In genomic region chr6:55388546-55389169, GRCm38 (mm10) we compare ENCODE assay signal across 22 mouse cellular contexts. TPM values are rescaled to one million over a fixed set of nuclear protein-coding genes. Genes with fewer than 3 reads are reported as not detected.
DNase-seq lines count a peak whose midpoint lies in the region; ATAC-seq and TF ChIP-seq lines count a peak whose summit lies in the region.
"Had no signal": no experiment of that assay in that cellular context is flagged by ENCODE, and none has a peak within 500 bp of the region (broad histone marks: within the 10 kb centered on the region; RNA-seq: fewer than 3 reads in every experiment).

No protein-coding gene starts in this region.

- no peak for ATAC-seq in hindbrain, postnatal 0 days
- peak; percentile 71 for ATAC-seq in forebrain, embryonic 13.5 days
- no peak for ATAC-seq in kidney, embryonic 15.5 days (replicated peaks; ENCODE audit: low FRiP score)
- ATAC-seq: inflammation-experienced regulatory T-cells, adult 6 months had no signal

- peak; percentile 22 for DNase-seq in hindbrain, embryonic 10.5 days (ENCODE audit: low spot score)
- no peak for DNase-seq in hindbrain, postnatal 0 days (ENCODE audit: low spot score)
- peak; percentile 37 for DNase-seq in mesoderm, embryonic 11.5 days (ENCODE audit: low read depth, low spot score)
- DNase-seq in retina, embryonic 14.5 days (ENCODE audit: low spot score): peak; percentile 35
- no peak for DNase-seq in thymus, postnatal 10 days (ENCODE audit: low spot score in 2 of 2)
- no peak for DNase-seq in gastrocnemius, postnatal 25 days
- DNase-seq: B cell, adult 2 months; cerebellum, adult 8-10 months; kidney, postnatal 10 days; lung, postnatal 36 days; right cerebral cortex, adult 18-20 months; thymus, adult 2 months had no signal

- no peak overlapping the region for H3K4me3 ChIP-seq in hindbrain, embryonic 10.5 days
- H3K4me3 ChIP-seq in hindbrain, postnatal 0 days (ENCODE audit: low read length): no peak overlapping the region
- no peak overlapping the region for H3K4me3 ChIP-seq in forebrain, embryonic 13.5 days
- no peak overlapping the region for H3K4me3 ChIP-seq in kidney, embryonic 15.5 days (replicated peaks)
- H3K4me3 ChIP-seq: heart, embryonic 12.5 days; liver, embryonic 15.5 days had no signal

- no peaks in the 10 kb centered on the region for H3K36me3 ChIP-seq in hindbrain, embryonic 10.5 days
- H3K36me3 ChIP-seq in hindbrain, postnatal 0 days (ENCODE audit: insufficient read depth, low read length): no peaks in the 10 kb centered on the region
- no peaks in the 10 kb centered on the region for H3K36me3 ChIP-seq in forebrain, embryonic 13.5 days (ENCODE audit: poor library complexity, severe bottlenecking)
- H3K36me3 ChIP-seq in kidney, embryonic 15.5 days: no peaks in the 10 kb centered on the region
- H3K36me3 ChIP-seq: heart, embryonic 12.5 days; liver, embryonic 15.5 days had no signal

- H3K4me1 ChIP-seq in hindbrain, embryonic 10.5 days (replicated peaks): peaks cover 47% of the 10 kb centered on the region
- H3K4me1 ChIP-seq in hindbrain, postnatal 0 days (ENCODE audit: insufficient read depth, low read length): 0 out of 2 replicates have a peak, but pooled peaks cover 4% of the 10 kb centered on the region
- peaks cover 43% of the 10 kb centered on the region for H3K4me1 ChIP-seq in forebrain, embryonic 13.5 days
- peaks cover 7% of the 10 kb centered on the region; the same call in 1 of the 2 replicates for H3K4me1 ChIP-seq in kidney, embryonic 15.5 days

- peak overlapping the region; percentile 72 for H3K27ac ChIP-seq in hindbrain, embryonic 10.5 days
- no peak overlapping the region for H3K27ac ChIP-seq in hindbrain, postnatal 0 days
- peak overlapping the region; percentile 90 for H3K27ac ChIP-seq in forebrain, embryonic 13.5 days
- H3K27ac ChIP-seq in kidney, embryonic 15.5 days: no peak overlapping the region
- H3K27ac ChIP-seq: liver, embryonic 15.5 days had no signal

- H3K4me2 ChIP-seq in hindbrain, postnatal 0 days (ENCODE audit: low read depth, low read length): no peak overlapping the region
- peak overlapping the region; percentile 15; the same call in 1 of the 2 replicates for H3K4me2 ChIP-seq in forebrain, embryonic 13.5 days
- H3K4me2 ChIP-seq in kidney, embryonic 15.5 days: no peak overlapping the region
- H3K4me2 ChIP-seq: heart, embryonic 12.5 days; liver, embryonic 15.5 days had no signal

- no peaks in the 10 kb centered on the region; the same call in 1 of the 2 replicates for H3K27me3 ChIP-seq in hindbrain, embryonic 10.5 days (ENCODE audit: insufficient read depth, poor library complexity, severe bottlenecking)
- H3K27me3 ChIP-seq in hindbrain, postnatal 0 days (ENCODE audit: insufficient read depth, low read length): no peaks in the 10 kb centered on the region
- no peaks in the 10 kb centered on the region for H3K27me3 ChIP-seq in forebrain, embryonic 13.5 days
- H3K27me3 ChIP-seq in kidney, embryonic 15.5 days: peaks cover 9% of the 10 kb centered on the region

- H3K9ac ChIP-seq in hindbrain, postnatal 0 days (replicated peaks; ENCODE audit: low read length): no peak overlapping the region
- no peak overlapping the region for H3K9ac ChIP-seq in forebrain, embryonic 13.5 days
- H3K9ac ChIP-seq in kidney, embryonic 15.5 days: no peak overlapping the region
- H3K9ac ChIP-seq: heart, embryonic 12.5 days; liver, embryonic 15.5 days had no signal

- WGBS in hindbrain, embryonic 10.5 days: 53% methylated on average over 12 of the region's 12 CpGs
- 38% methylated on average over 12 of the region's 12 CpGs for WGBS in hindbrain, postnatal 0 days
- 44% methylated on average over 12 of the region's 12 CpGs for WGBS in forebrain, embryonic 13.5 days
- WGBS in kidney, embryonic 15.5 days: 44% methylated on average over 12 of the region's 12 CpGs

- no peak for TF ChIP-seq CTCF in hindbrain, postnatal 0 days (IDR thresholded peaks at IDR 0.05; ENCODE audit: low read depth)

- no peaks in the 10 kb centered on the region for H3K9me3 ChIP-seq in hindbrain, embryonic 10.5 days
- no peaks in the 10 kb centered on the region for H3K9me3 ChIP-seq in hindbrain, postnatal 0 days (ENCODE audit: low read length)
- no peaks in the 10 kb centered on the region for H3K9me3 ChIP-seq in forebrain, embryonic 13.5 days (replicated peaks)
- no peaks in the 10 kb centered on the region for H3K9me3 ChIP-seq in kidney, embryonic 15.5 days (replicated peaks)
- H3K9me3 ChIP-seq: heart, embryonic 12.5 days; liver, embryonic 15.5 days had no signal

RNA-seq across cellular contexts. Expression of gene Ghrhr, which starts 12.6 kb away (rescaled TPM):
- not detected in 2 replicates for polyA plus RNA-seq in hindbrain, embryonic 10.5 days (2016; fragmentation: Nextera tagmentation; extraction: Ambion mirVana)
- total RNA-seq in hindbrain, postnatal 0 days (2014; rRNA removed): not detected in 2 replicates
- polyA plus RNA-seq in hindbrain, postnatal 0 days (2015; fragmentation: Nextera tagmentation; extraction: Ambion mirVana): not detected in 2 replicates
- not detected in 2 replicates for polyA plus RNA-seq in forebrain, embryonic 13.5 days (2015; fragmentation: Nextera tagmentation; extraction: Ambion mirVana)
- not detected for total RNA-seq in gastrocnemius, postnatal 25 days (2021)
- 0.05 TPM in 1 of 2 replicates, not detected in the other for polyA plus RNA-seq in kidney, embryonic 15.5 days (2015; fragmentation: Nextera tagmentation; extraction: Ambion mirVana)
- total RNA-seq: adrenal gland, postnatal 4 days; ES-E14; gastrocnemius, adult 18-20 months; layer of hippocampus, postnatal 25 days had no signal
- polyA plus RNA-seq: heart, embryonic 12.5 days; inflammation-experienced regulatory T-cells, adult 6 months; limb, embryonic 11.5 days had no signal

RNA-seq across cellular contexts. Expression of gene Aqp1, which starts 52.4 kb away (rescaled TPM):
- 0.60 and 2.3 TPM in 2 replicates for polyA plus RNA-seq in hindbrain, embryonic 10.5 days (2016; fragmentation: Nextera tagmentation; extraction: Ambion mirVana)
- 17.0 and 32.6 TPM in 2 replicates for total RNA-seq in hindbrain, postnatal 0 days (2014; rRNA removed)
- polyA plus RNA-seq in hindbrain, postnatal 0 days (2015; fragmentation: Nextera tagmentation; extraction: Ambion mirVana): 19.5 and 21.7 TPM in 2 replicates
- 1.7 and 4.2 TPM in 2 replicates for polyA plus RNA-seq in forebrain, embryonic 13.5 days (2015; fragmentation: Nextera tagmentation; extraction: Ambion mirVana)
- total RNA-seq in gastrocnemius, postnatal 25 days (2021): 100 to 1,000 TPM; 203 to 271 TPM
- polyA plus RNA-seq in kidney, embryonic 15.5 days (2015; fragmentation: Nextera tagmentation; extraction: Ambion mirVana): 29.9 and 38.4 TPM in 2 replicates
- polyA plus RNA-seq: inflammation-experienced regulatory T-cells, adult 6 months had no signal

Comparison
In these comparisons a context has a peak if more than half of its experiments do, and no peak if none do; other contexts are left out.
1. DNase-seq: peak in hindbrain, embryonic 10.5 days (single experiment), mesoderm, embryonic 11.5 days (single experiment) and retina, embryonic 14.5 days (single experiment); none in hindbrain, postnatal 0 days (single experiment), thymus, postnatal 10 days (0 of 2) and gastrocnemius, postnatal 25 days (single experiment).
2. H3K27ac ChIP-seq: peak in hindbrain, embryonic 10.5 days (single experiment) and forebrain, embryonic 13.5 days (single experiment); none in hindbrain, postnatal 0 days (single experiment) and kidney, embryonic 15.5 days (single experiment).